Mouse (Mus musculus) retina, postnatal 1 day (tissue): ENCODE measurements around the gene Lefty2.
"Not testable (repeated sequence)": the region's sequence is repeated elsewhere in the genome, so short reads cannot be mapped to it uniquely, and the experiment has no call there.

ENCODE experiments used
- DNase-seq: peaks from one replicate; pipeline ENCODE4 v3.0.0-alpha.2; 2012

Gene Lefty2

GRCm38 (mm10) chr1:180936610-180937398 lies 43.9 kb downstream of the Lefty2 start:
- peak; percentile 70 for DNase-seq

- not testable (repeated sequence) for DNase-seq
Measured at GRCm38 (mm10) chr1:180937631-180938030, 44.7 kb downstream of the Lefty2 start.

- not testable (repeated sequence) for DNase-seq
Measured at GRCm38 (mm10) chr1:180938781-180939180, 45.9 kb downstream of the Lefty2 start.

- DNase-seq = no peak
Measured at GRCm38 (mm10) chr1:180940776-180941460, 48.0 kb downstream of the Lefty2 start.

- no peak for DNase-seq
Measured at GRCm38 (mm10) chr1:180941726-180942125, 48.8 kb downstream of the Lefty2 start.

GRCm38 (mm10) chr1:180942166-180943031 lies 49.5 kb downstream of the Lefty2 start, which contains the start of gene Tmem63a:
TSS of gene Tmem63a (plus strand) at chr1:180942344.
- peak; percentile 80 for DNase-seq

GRCm38 (mm10) chr1:180943032-180943644 lies 50.2 kb downstream of the Lefty2 start:
- DNase-seq = no peak

GRCm38 (mm10) chr1:180943896-180944295 lies 51.0 kb downstream of the Lefty2 start:
- DNase-seq = no peak

- no peak for DNase-seq
Measured at GRCm38 (mm10) chr1:180944553-180944952, 51.6 kb downstream of the Lefty2 start.

- DNase-seq = peak; percentile 78
Measured at GRCm38 (mm10) chr1:180945001-180945980, 52.4 kb downstream of the Lefty2 start.

GRCm38 (mm10) chr1:180946448-180946847 lies 53.5 kb downstream of the Lefty2 start:
- no peak for DNase-seq
